Mouse (Mus musculus) Muller cell, postnatal 12 days (primary cell): ENCODE measurements around the gene H2-T23.
A peak's percentile ranks its signal among the peaks of the same experiment; 100 is the strongest.
"Not testable (repeated sequence)": the region's sequence is repeated elsewhere in the genome, so short reads cannot be mapped to it uniquely, and the experiment has no call there.

ENCODE experiments used
- DNase-seq: peaks from one replicate; pipeline ENCODE4 v3.0.0-alpha.2; 2015; ENCODE audit errors: inconsistent ontology term

Gene H2-T23

GRCm38 (mm10) chr17:36032351-36032875, at the start of gene H2-T23:
Gene H2-T23, minus strand, starts transcription at chr17:36032855.
- peak; percentile 65 for DNase-seq

- DNase-seq: not testable (repeated sequence)
Observed at GRCm38 (mm10) chr17:36081901-36082300, 49.2 kb upstream of the H2-T23 start.

- DNase-seq: peak; percentile 27
Observed at GRCm38 (mm10) chr17:36060829-36061228, 28.2 kb upstream of the H2-T23 start.

- not testable (repeated sequence) for DNase-seq
Observed at GRCm38 (mm10) chr17:36058362-36058761, 25.7 kb upstream of the H2-T23 start, which contains the start of gene Gm11127. Gene Gm11127, minus strand, starts transcription at chr17:36058371.

GRCm38 (mm10) chr17:36057927-36058326, 25.3 kb upstream of the H2-T23 start:
- DNase-seq: not testable (repeated sequence)

- no peak for DNase-seq
Observed at GRCm38 (mm10) chr17:36043286-36043685, 10.6 kb upstream of the H2-T23 start.

- peak; percentile 98 for DNase-seq
Observed at GRCm38 (mm10) chr17:36042610-36043169, 10.0 kb upstream of the H2-T23 start, which contains the start of the genes H2-T22 and Gm6034. Gene H2-T22, minus strand, starts transcription at chr17:36042747. Gene Gm6034, plus strand, starts transcription at chr17:36042961.

GRCm38 (mm10) chr17:36042055-36042454, 9.4 kb upstream of the H2-T23 start:
- not testable (repeated sequence) for DNase-seq

- DNase-seq: not testable (repeated sequence)
Observed at GRCm38 (mm10) chr17:36040604-36041003, 7.9 kb upstream of the H2-T23 start.

GRCm38 (mm10) chr17:36036126-36036525, 3.5 kb upstream of the H2-T23 start:
- DNase-seq: not testable (repeated sequence)

GRCm38 (mm10) chr17:36035010-36035638, 2.5 kb upstream of the H2-T23 start:
- not testable (repeated sequence) for DNase-seq

GRCm38 (mm10) chr17:36034524-36034923, 1.9 kb upstream of the H2-T23 start:
- not testable (repeated sequence) for DNase-seq

- peak; percentile 42 for DNase-seq
Observed at GRCm38 (mm10) chr17:36031583-36032331, 898 bp downstream of the H2-T23 start.

- not testable (repeated sequence) for DNase-seq
Observed at GRCm38 (mm10) chr17:36030703-36031582, 1.7 kb downstream of the H2-T23 start.

- not testable (repeated sequence) for DNase-seq
Observed at GRCm38 (mm10) chr17:36030046-36030702, 2.5 kb downstream of the H2-T23 start.

- DNase-seq: no peak
Observed at GRCm38 (mm10) chr17:36028879-36029619, 3.6 kb downstream of the H2-T23 start.

- no peak for DNase-seq
Observed at GRCm38 (mm10) chr17:36027663-36028062, 5.0 kb downstream of the H2-T23 start.

- no peak for DNase-seq
Observed at GRCm38 (mm10) chr17:36025901-36026300, 6.8 kb downstream of the H2-T23 start.

- no peak for DNase-seq
Observed at GRCm38 (mm10) chr17:36025197-36025596, 7.5 kb downstream of the H2-T23 start.
